Mouse (Mus musculus): ENCODE measurements around the gene Dap3.
"Not testable (repeated sequence)": the region's sequence is repeated elsewhere in the genome, so short reads cannot be mapped to it uniquely, and the experiment has no call there.

The Dap3 gene

GRCm38 (mm10) chr3:88950576-88951326 is at the start of gene Dap3, which contains the start of gene Ash1l:
Gene Dap3 (minus strand): TSS chr3:88951181.
Gene Ash1l (plus strand): TSS chr3:88950622.
- DNase-seq (ENCODE audit: low spot score), result peak; percentile 70

GRCm38 (mm10) chr3:88992793-88993192 is 41.8 kb upstream of the Dap3 start:
- no peak for DNase-seq (ENCODE audit: low spot score)

- DNase-seq (ENCODE audit: low spot score), result peak; percentile 55
These were observed 33.0 kb upstream of the Dap3 start for GRCm38 (mm10) chr3:88983921-88984381.

DNA sequence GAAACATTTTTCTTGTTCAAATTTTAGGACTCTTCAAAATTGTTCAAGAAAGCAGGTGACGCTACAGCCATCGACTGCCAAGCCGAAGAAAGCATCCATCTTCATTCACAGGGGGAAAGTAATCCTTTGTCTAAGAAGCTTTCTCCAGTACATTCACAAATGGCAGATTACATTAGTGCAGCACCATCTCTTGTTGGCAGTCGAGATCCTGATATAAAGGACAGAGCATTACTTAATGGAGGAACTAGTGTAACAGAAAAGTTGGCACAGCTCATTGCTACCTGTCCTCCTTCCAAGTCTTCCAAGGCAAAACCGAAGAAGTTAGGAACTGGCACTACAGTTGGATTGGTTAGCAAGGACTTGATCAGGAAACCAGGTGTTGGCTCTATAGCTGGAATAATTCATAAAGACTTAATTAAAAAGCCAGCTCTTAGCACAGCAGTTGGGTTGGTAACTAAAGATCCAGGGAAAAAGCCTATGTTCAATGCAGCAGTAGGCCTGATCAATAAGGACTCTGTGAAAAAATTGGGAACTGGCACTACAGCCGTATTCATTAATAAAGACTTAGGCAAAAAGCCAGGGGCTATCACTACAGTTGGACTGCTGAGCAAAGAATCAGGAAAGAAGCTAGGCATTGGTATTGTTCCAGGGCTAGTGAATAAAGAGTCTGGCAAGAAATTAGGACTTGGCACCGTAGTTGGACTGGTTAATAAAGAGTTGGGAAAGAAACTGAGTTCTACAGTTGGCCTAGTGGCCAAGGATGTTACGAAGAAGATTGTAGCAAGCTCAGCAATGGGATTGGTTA is 30.4 kb upstream of the Dap3 start:
- no peak for DNase-seq (ENCODE audit: low spot score)

DNA sequence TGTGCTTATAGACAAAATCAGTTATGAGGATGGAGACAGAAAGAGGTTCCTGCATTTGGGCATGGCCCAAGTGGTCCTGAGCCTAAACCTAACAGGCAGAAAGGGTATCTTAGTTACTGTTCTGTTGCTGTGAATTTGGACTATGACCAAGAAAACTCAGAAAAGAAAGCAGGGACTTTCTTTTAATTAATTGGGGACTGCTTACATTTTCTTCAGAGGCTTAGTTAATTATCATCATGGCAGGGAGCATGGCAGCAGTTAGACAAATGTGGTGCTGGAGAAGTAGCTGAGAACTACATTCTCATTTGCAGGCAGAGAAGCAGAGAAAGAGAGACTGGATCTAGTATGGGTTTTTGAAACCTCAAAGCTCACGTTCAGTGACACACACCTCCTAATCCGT is 24.0 kb upstream of the Dap3 start:
- DNase-seq (ENCODE audit: low spot score), result no peak

DNA sequence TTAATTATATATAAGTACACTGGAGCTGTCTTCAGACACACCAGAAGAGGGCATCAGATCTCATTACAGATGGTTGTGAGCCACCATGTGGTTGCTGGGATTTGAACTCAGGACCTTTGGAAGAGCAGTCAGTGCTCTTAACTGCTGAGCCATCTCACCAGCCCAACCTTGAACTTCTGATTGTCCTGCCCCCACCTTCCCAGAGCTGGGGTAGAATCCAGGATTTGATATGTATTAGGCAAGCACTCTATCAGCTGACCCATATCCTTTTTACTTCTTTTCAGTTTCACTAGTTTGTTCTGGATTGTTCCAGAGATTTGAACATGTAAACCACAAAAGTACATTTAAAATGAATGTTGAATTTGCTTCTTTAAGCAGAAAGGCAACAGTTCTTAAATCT is 12.2 kb upstream of the Dap3 start:
- not testable (repeated sequence) for DNase-seq (ENCODE audit: low spot score)

DNA sequence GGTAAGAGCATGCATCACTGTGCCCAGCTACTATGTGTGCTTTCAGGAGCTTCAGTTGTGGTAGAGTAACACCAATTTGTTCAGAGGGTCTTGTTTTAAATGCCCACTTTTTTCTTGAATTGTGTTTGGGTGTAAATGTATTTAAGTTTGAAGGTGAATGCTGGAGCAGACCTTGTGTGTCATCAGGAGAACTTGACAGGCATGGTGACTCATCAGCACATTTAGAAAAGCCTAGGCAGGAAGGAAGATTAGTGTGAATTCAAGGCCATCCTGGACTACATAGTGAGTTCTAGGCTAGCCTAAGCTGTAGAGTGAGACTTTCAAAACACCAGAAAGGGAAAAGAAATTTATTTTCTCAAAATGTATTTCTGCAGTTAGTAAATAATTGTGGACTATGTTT is 2.8 kb upstream of the Dap3 start:
- DNase-seq (ENCODE audit: low spot score), result no peak

DNA sequence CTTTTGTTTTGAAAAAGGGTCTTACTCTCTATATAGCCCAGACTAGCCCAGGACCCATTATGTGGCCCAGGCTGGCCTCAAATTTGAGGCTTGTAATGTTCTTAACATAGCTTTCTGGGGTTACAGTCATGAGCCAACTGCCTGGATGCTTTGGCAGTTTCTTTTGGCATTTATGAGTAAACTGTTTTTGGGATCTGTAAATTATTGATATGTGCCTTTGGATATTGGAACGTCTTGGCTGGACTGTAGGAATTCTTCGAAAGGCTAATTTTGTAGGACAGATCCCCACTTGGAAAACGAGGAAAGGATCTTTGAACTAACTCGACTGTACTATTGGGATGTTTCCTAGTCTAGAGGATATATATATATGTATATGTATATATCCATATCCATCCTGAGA is 2.3 kb upstream of the Dap3 start:
- no peak for DNase-seq (ENCODE audit: low spot score)

- DNase-seq (ENCODE audit: low spot score), result no peak
These were observed 383 bp upstream of the Dap3 start for GRCm38 (mm10) chr3:88951327-88951800.

- DNase-seq (ENCODE audit: low spot score), result peak; percentile 92
These were observed 1.0 kb downstream of the Dap3 start for GRCm38 (mm10) chr3:88949786-88950575.

- no peak for DNase-seq (ENCODE audit: low spot score)
These were observed 6.9 kb downstream of the Dap3 start for GRCm38 (mm10) chr3:88944109-88944508.

DNA sequence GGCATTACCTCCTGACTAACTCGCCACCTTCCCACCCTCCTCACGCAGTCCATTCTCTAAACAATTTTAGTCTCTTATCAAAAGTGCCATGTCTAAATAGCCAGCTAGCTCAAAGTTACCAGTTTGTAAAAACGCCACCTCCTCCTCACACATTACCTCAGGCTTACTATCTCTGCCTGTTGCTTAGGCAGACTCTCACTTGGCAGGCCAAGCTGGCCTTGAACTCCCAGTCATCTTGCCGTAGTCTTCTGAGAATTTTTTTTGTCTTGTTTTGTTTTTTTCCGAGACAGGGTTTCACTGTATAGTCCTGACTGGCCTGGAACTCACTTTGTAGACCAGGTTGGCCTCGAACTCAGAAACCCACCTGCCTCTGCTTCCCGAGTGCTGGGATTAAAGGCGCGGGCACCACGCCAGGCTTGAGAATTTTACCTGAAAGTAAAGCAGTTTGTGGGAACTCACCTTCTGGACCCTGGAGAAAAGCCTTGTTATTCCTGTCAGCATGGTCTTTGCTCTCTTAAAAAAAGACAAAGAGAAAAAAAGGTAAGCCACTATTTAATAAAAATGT is 8.6 kb downstream of the Dap3 start:
- no peak for DNase-seq (ENCODE audit: low spot score)

DNA sequence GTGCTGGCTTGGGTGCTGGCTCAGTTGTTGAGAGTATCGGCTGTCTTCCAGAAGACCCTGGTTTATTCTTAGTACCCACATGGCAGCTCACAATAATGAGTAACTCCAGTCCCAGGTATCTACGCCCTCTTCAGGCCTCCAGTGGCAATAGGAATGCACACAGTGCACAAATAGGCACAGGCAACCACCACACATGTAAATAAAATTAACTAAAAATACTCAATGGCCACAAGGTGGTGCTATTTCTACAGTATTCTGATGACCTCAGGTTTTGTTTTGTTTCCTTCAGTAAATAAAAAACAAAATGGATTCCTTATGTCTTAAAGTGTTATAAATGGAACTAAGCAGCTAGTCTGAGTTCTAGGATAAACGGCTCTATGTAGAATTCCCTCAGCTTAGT is 11.2 kb downstream of the Dap3 start:
- peak; percentile 36 for DNase-seq (ENCODE audit: low spot score)

DNA sequence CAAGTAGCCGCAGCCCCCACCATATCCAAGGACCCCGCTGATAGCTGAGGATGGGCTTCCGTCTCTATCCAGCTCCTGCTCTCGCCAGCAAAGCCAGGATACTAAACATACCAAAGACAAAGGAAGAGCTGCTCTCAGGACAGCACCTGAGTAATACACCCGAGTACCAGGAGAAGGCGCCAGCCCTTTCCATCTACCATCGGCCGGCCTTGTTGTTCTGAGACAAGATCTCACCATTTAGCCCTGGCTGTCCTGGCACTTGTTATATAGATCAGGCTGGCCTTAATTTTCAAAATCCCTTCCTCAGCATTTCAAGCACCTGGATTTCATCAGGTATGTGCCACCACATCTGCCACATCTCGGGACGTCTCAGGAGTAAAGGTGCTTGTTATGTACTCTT is 11.9 kb downstream of the Dap3 start:
- no peak for DNase-seq (ENCODE audit: low spot score)

DNA sequence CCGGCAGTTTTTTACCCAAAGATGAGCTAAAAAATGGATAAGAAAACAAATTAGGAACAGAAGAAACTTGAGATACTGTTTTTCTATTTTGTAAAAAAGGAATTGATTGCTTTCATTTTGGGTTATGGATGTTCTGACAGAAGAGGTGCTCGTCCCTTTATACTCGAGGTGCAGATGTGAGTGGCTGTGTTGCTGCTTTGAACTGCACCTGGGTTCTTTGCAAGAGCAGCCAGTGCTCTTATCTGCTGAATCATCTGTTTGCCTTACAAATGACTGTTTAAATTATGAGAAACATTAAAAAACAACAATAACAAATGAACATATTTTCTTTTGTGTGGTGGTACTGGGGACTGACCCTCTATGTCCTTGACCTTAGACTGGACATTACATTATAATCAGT is 21.5 kb downstream of the Dap3 start:
- DNase-seq (ENCODE audit: low spot score), result no peak

DNA sequence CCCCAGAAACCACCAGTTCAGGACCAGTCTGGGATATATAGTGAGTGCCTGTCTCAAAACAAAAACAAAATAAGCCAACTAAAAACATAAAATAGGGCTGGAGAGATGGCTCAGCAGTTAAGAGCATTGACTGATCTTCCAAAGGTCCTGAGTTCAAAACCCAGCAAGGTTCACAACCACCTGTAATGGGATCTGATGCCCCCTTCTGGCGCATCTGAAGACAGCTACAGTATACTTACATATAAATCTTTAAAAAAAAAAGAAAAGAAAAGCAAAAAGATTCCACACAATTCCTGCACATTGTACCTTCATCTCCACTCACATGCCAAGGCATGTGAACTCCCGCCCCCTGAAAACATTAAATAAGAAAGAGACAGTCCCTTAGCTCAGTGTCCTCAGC is 25.3 kb downstream of the Dap3 start:
- no peak for DNase-seq (ENCODE audit: low spot score)

DNA sequence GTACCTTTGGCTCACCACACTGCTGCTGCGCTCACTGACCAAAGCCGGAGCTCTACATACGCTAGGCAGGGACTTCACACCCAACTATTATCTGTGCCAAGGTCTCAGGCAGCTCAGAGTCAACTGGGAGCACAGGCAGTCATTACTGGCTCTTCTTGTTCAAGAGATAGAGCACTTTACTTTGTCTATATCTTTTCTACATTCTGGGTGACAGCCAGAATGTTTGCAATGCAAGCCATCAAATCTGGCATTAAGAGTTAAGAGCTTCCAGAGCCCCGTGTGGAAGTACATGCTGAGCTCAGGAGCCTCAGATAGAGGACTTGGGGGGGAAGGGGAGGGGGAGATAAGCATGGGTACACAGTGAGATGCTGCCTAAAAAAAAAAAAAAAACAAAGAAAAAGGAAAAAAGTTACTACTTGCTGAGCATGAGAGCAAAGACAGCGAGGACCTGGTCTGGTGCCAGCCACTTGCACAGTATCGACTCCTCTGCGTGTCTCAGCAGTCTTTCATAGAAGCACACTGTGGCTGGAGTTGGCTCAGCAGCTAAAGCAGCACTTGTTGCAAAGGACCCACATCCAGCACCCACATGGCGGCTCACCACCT is 26.9 kb downstream of the Dap3 start:
- DNase-seq (ENCODE audit: low spot score), result no peak

GRCm38 (mm10) chr3:88921411-88921810 is 29.6 kb downstream of the Dap3 start:
- DNase-seq (ENCODE audit: low spot score), result no peak

- no peak for DNase-seq (ENCODE audit: low spot score)
These were observed 32.0 kb downstream of the Dap3 start for GRCm38 (mm10) chr3:88918981-88919380.

DNA sequence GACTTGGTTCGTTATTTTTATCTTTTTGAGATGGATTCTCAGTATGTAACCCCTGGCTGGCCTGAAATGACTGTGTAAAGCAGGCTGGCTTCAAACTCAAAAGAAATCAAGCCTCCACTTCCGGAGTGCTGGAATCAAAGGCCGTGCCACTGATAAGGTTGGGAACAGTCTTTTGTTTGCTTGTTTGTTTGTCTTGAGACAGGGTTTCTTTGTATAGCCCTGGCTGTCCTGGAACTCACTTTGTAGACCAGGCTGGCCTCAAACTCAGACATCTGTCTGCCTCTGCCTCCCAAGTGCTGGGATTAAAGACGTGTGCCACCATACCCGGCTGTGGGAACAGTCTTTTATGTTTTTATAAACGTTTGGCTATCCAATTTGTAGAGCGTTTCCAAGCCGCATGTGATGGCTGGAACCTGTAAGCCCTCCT is 36.6 kb downstream of the Dap3 start:
- no peak for DNase-seq (ENCODE audit: low spot score)

Measured in lung, postnatal 25 days (tissue).